Mouse (Mus musculus) forebrain, embryonic 16.5 days (tissue): ENCODE data around the gene Mob2. TPM values are rescaled to one million over a fixed set of nuclear protein-coding genes. Genes with fewer than 3 reads are reported as not detected.

Experiments
- ATAC-seq: fragments of 200-750 bp; cut with Nextera tagmentation; 2 replicates; pipeline ENCODE4 v1.8.0; 2017; ENCODE audit warnings: mild to moderate bottlenecking, moderate library complexity
- H3K27ac ChIP-seq: fragments of 300-500 bp; sonication (generic); 2 replicates; pipeline ENCODE4 v1.5.1; 2014; ENCODE audit warnings: low read length, control low read depth
- H3K27me3 ChIP-seq: fragments of 300-500 bp; sonication (generic); replicated peaks from 2 replicates; pipeline ENCODE4 v1.6.1; 2014; ENCODE audit warnings: low read length; ENCODE audit not compliant: control insufficient read depth, insufficient read depth
- H3K36me3 ChIP-seq: fragments of 300-500 bp; sonication (generic); 2 replicates; pipeline ENCODE4 v1.6.1; 2014; ENCODE audit not compliant: control insufficient read depth, insufficient read depth
- H3K4me1 ChIP-seq: fragments of 300-500 bp; sonication (generic); replicated peaks from 2 replicates; pipeline ENCODE4 v1.6.1; 2014; ENCODE audit warnings: low read length; ENCODE audit not compliant: control insufficient read depth, insufficient read depth
- H3K4me2 ChIP-seq: fragments of 300-500 bp; sonication (generic); 2 replicates; pipeline ENCODE4 v1.6.1; 2014; ENCODE audit warnings: mild to moderate bottlenecking, low read length, control low read depth
- H3K4me3 ChIP-seq: fragments of 300-500 bp; sonication (generic); replicated peaks from 2 replicates; pipeline ENCODE4 v1.5.1; 2014; ENCODE audit warnings: mild to moderate bottlenecking, low read length, control low read depth
- H3K9ac ChIP-seq: fragments of 300-500 bp; sonication (generic); replicated peaks from 2 replicates; pipeline ENCODE4 v1.6.1; 2014; ENCODE audit warnings: low read depth, low read length, control low read depth
- H3K9me3 ChIP-seq: fragments of 300-500 bp; sonication (generic); 2 replicates; pipeline ENCODE4 v1.6.1; 2016; ENCODE audit warnings: low read length; ENCODE audit not compliant: control insufficient read depth
- WGBS: fragments of 180-500 bp; shearing (Covaris S2); extraction: QIAGEN DNeasy Blood & Tissue Kit; methylation state at CpG from one replicate; pipeline ENCODE4 v1.1.7; 2014; 5-methylcytosine and 5-hydroxymethylcytosine counted together
- polyA plus RNA-seq: library from polyadenylated mRNA; unstranded; fragments of >200 nt; fragmentation: Nextera tagmentation; extraction: Ambion mirVana; gene quantifications from 2 replicates; pipeline ENCODE4 v1.2.1, GENCODE M21; 2015

The Mob2 gene
- polyA plus RNA-seq, 1 experiment from 2014 or later: 53.2 TPM

DNA sequence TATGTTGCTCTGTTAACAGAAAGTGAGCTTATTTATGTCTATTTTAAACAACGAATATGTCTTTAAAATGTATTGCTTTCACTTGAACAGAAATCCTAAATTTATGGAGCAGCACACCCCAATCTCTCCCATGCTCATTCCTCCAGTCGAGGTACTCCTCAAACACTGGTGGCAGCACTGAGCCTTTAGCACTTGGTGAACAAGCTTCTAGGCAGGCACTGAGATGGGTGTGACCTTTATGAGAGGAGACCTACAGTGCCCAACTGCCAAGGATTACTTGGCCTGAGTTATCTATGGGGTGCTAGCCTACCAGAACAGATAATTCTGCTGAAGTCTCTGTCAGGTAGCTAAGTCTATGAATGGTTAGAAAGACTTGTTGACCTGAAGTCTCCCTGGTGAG lies 41.2 kb downstream of the Mob2 start:
- Histone ChIP-seq H3K9ac (no peak overlapping the region), H3K9me3 (no peaks in the 10 kb centered on the region), H3K36me3 (no peaks in the 10 kb centered on the region), H3K4me2 (no peak overlapping the region), H3K4me1 (no peaks in the 10 kb centered on the region), H3K27me3 (no peaks in the 10 kb centered on the region), H3K4me3 (no peak overlapping the region), H3K27ac (no peak overlapping the region)
- no peak for ATAC-seq
- 54% methylated on average over 2 of the region's 2 CpGs for WGBS

- H3K4me3 ChIP-seq: no peak overlapping the region
- no peaks in the 10 kb centered on the region for H3K36me3 ChIP-seq
- H3K27ac ChIP-seq: no peak overlapping the region
- H3K9me3 ChIP-seq: no peaks in the 10 kb centered on the region
- ATAC-seq: no peak
- H3K27me3 ChIP-seq: no peaks in the 10 kb centered on the region
- no peak overlapping the region for H3K4me2 ChIP-seq
- no peak overlapping the region for H3K9ac ChIP-seq
- 47% methylated on average over 1 of the region's 1 CpGs for WGBS
- H3K4me1 ChIP-seq: no peaks in the 10 kb centered on the region
Observed at GRCm38 (mm10) chr7:142016562-142016961, 44.3 kb downstream of the Mob2 start.

GRCm38 (mm10) chr7:142001597-142002340 lies 59.1 kb downstream of the Mob2 start:
- H3K36me3 ChIP-seq: peaks cover 36% of the 10 kb centered on the region
- no peak overlapping the region for H3K4me2 ChIP-seq
- H3K27me3 ChIP-seq: no peaks in the 10 kb centered on the region
- no peak overlapping the region for H3K4me3 ChIP-seq
- peaks cover 3% of the 10 kb centered on the region; the same call in 1 of the 2 replicates for H3K4me1 ChIP-seq
- 40% methylated on average over 15 of the region's 22 CpGs for WGBS
- no peak overlapping the region for H3K27ac ChIP-seq
- peak; percentile 38 for ATAC-seq
- no peak overlapping the region for H3K9ac ChIP-seq
- no peaks in the 10 kb centered on the region for H3K9me3 ChIP-seq

DNA sequence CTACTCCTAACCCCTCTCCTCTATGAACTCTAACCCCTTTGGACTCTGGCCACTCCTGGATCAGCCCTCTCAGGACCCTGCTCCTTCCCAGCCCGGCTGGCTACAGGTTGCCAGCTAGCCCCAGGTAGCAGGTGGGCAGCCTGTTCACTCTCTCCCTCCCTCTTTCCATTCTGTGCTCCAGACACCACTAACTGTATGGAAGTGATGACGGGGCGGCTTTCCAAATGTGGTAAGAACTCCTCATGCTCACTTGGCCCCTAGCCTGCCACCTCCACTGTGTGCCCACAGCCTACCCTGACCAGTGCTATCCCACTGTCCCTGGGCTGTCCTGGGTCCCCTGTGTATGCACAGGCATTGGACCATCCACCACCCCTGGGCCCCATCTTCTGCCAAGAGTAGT lies 60.2 kb downstream of the Mob2 start:
- Histone ChIP-seq H3K27ac (no peak overlapping the region), H3K9ac (no peak overlapping the region), H3K9me3 (no peaks in the 10 kb centered on the region), H3K4me2 (no peak overlapping the region), H3K4me3 (no peak overlapping the region), H3K36me3 (peaks cover 38% of the 10 kb centered on the region), H3K4me1 (peaks cover 3% of the 10 kb centered on the region; the same call in 1 of the 2 replicates), H3K27me3 (no peaks in the 10 kb centered on the region)
- ATAC-seq: no peak
- 91% methylated on average over 3 of the region's 3 CpGs for WGBS

- Histone ChIP-seq H3K36me3 (peaks cover 50% of the 10 kb centered on the region), H3K4me1 (no peaks in the 10 kb centered on the region), H3K4me3 (no peak overlapping the region), H3K9ac (no peak overlapping the region), H3K4me2 (no peak overlapping the region), H3K9me3 (no peaks in the 10 kb centered on the region), H3K27me3 (no peaks in the 10 kb centered on the region), H3K27ac (no peak overlapping the region)
- 90% methylated on average over 4 of the region's 4 CpGs for WGBS
- ATAC-seq: no peak
Observed at GRCm38 (mm10) chr7:141994121-141994520, 66.7 kb downstream of the Mob2 start.

GRCm38 (mm10) chr7:141991183-141991582 lies 69.7 kb downstream of the Mob2 start:
- H3K27me3 ChIP-seq: no peaks in the 10 kb centered on the region
- H3K9ac ChIP-seq: no peak overlapping the region
- H3K4me3 ChIP-seq: no peak overlapping the region
- no peaks in the 10 kb centered on the region for H3K4me1 ChIP-seq
- H3K27ac ChIP-seq: no peak overlapping the region
- no peak for ATAC-seq
- peaks cover 52% of the 10 kb centered on the region for H3K36me3 ChIP-seq
- no peaks in the 10 kb centered on the region for H3K9me3 ChIP-seq
- H3K4me2 ChIP-seq: no peak overlapping the region
- 83% methylated on average over 2 of the region's 2 CpGs for WGBS

DNA sequence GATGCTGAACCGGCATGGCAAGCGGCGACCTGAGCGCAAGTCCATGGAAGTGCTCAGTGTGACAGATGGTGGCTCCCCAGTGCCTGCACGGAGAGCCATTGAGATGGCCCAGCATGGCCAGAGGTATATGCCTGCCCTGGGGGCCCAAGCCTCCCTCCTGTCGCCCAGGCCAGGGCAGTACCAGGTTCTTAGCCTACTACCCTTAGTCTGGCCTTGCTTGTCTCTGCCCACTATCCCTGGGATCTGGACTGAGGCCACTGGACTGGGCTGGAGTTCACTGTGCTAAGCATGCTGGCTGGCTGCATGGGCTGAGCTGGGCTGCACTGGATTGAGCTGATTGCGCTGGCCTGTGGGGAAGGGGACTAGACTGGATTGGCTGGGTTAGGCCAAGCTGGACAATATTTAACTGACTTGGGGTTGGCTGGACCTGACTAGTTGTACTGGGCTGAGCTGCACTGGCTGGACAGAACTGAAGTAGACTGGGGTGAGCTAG lies 72.5 kb downstream of the Mob2 start:
- no peaks in the 10 kb centered on the region for H3K27me3 ChIP-seq
- ATAC-seq: no peak
- H3K4me3 ChIP-seq: no peak overlapping the region
- H3K9me3 ChIP-seq: no peaks in the 10 kb centered on the region
- no peaks in the 10 kb centered on the region for H3K4me1 ChIP-seq
- peaks cover 48% of the 10 kb centered on the region for H3K36me3 ChIP-seq
- H3K9ac ChIP-seq: no peak overlapping the region
- WGBS: 91% methylated on average over 7 of the region's 7 CpGs
- no peak overlapping the region for H3K4me2 ChIP-seq
- H3K27ac ChIP-seq: no peak overlapping the region

- H3K9ac ChIP-seq: no peak overlapping the region
- ATAC-seq: no peak
- no peaks in the 10 kb centered on the region for H3K9me3 ChIP-seq
- H3K27me3 ChIP-seq: no peaks in the 10 kb centered on the region
- H3K36me3 ChIP-seq: peaks cover 11% of the 10 kb centered on the region
- peaks cover 13% of the 10 kb centered on the region for H3K4me1 ChIP-seq
- no peak overlapping the region for H3K4me3 ChIP-seq
- 92% methylated on average over 7 of the region's 7 CpGs for WGBS
- H3K27ac ChIP-seq: no peak overlapping the region
- H3K4me2 ChIP-seq: no peak overlapping the region
Observed at GRCm38 (mm10) chr7:141981237-141981636, 79.6 kb downstream of the Mob2 start.

- no peak overlapping the region for H3K4me3 ChIP-seq
- no peaks in the 10 kb centered on the region for H3K9me3 ChIP-seq
- H3K4me2 ChIP-seq: no peak overlapping the region
- peaks cover 3% of the 10 kb centered on the region; the same call in 1 of the 2 replicates for H3K36me3 ChIP-seq
- no peak overlapping the region for H3K27ac ChIP-seq
- H3K9ac ChIP-seq: no peak overlapping the region
- H3K27me3 ChIP-seq: no peaks in the 10 kb centered on the region
- ATAC-seq: no peak
- H3K4me1 ChIP-seq: peaks cover 13% of the 10 kb centered on the region
- 94% methylated on average over 4 of the region's 4 CpGs for WGBS
Observed at GRCm38 (mm10) chr7:141979247-141979646, 81.6 kb downstream of the Mob2 start.
